Mouse (Mus musculus) left cerebral cortex, postnatal 36 days (tissue): Measurements from ENCODE around the gene Usmg5. TPM values are rescaled to one million over a fixed set of nuclear protein-coding genes. Genes with fewer than 3 reads are reported as not detected.
"Not testable (repeated sequence)": the region's sequence is repeated elsewhere in the genome, so short reads cannot be mapped to it uniquely, and the experiment has no call there.

Experiments
- DNase-seq, 2 experiments: peaks; one replicate each; pipeline ENCODE4 v3.0.0; 2021 to 2022; ENCODE audit warnings: low spot score in 2 of 2, mixed read lengths in 1 of 2
- intact Hi-C: fragments of 180-260 bp; cut with DNase I; formaldehyde crosslinking; loops from one replicate; pipeline ENCODE4 v1.15.1; 2025
- total RNA-seq, 2 experiments: library from RNA; stranded (reverse); gene quantifications; 2 replicates each; pipeline ENCODE4 v1.2.3; 2021

Usmg5 gene
- total RNA-seq: 100 to 1,000 TPM; 648 to 693 TPM

GRCm38 (mm10) chr19:47090550-47091156 is at the start of gene Usmg5, which contains the start of gene Pdcd11:
TSS of gene Usmg5 (minus strand) at chr19:47090647.
TSS of gene Pdcd11 (plus strand) at chr19:47090768.
- intact Hi-C loops: no loop called here
- peak; percentile 96 to 98 for DNase-seq

GRCm38 (mm10) chr19:47139611-47140010 is 49.2 kb upstream of the Usmg5 start:
- intact Hi-C loops, DNase-seq: not testable (repeated sequence)

- DNase-seq: peak; percentile 70 to 72
- intact Hi-C loops: loop anchor here (2.0 kb wide), 1 partner anchor 23 kb away; no protein-coding TSS in a partner anchor
Observed at GRCm38 (mm10) chr19:47137771-47138421, 47.4 kb upstream of the Usmg5 start, which contains the start of gene Calhm2. TSS of gene Calhm2 (minus strand) at chr19:47138294.

- intact Hi-C loops: loop anchor here (2.0 kb wide), 1 partner anchor 24 kb away; no protein-coding TSS in a partner anchor
- peak; percentile 49 to 70 for DNase-seq
Observed at GRCm38 (mm10) chr19:47137051-47137581, 46.7 kb upstream of the Usmg5 start.

- no peak for DNase-seq
- intact Hi-C loops: loop anchor here (2.0 kb wide), 1 partner anchor 25 kb away; no protein-coding TSS in a partner anchor
Observed at GRCm38 (mm10) chr19:47136170-47136569, 45.7 kb upstream of the Usmg5 start.

GRCm38 (mm10) chr19:47135568-47135967 is 45.1 kb upstream of the Usmg5 start:
- intact Hi-C loops: no loop called here
- DNase-seq: no peak

GRCm38 (mm10) chr19:47133161-47133560 is 42.7 kb upstream of the Usmg5 start:
- DNase-seq: peak in 1 of 2 experiments; percentile 54
- intact Hi-C loops: no loop called here

GRCm38 (mm10) chr19:47130551-47131125 is 40.2 kb upstream of the Usmg5 start:
- intact Hi-C loops: no loop called here

GRCm38 (mm10) chr19:47128835-47129234 is 38.4 kb upstream of the Usmg5 start:
- DNase-seq: no peak
- intact Hi-C loops: no loop called here

More at GRCm38 (mm10) chr19:47130551-47131125, 40.2 kb upstream of the Usmg5 start:
- DNase-seq: no peak

GRCm38 (mm10) chr19:47128164-47128563 is 37.7 kb upstream of the Usmg5 start:
- intact Hi-C loops: no loop called here
- DNase-seq: peak in 1 of 2 experiments; percentile 47

- DNase-seq: no peak
- intact Hi-C loops: no loop called here
Observed at GRCm38 (mm10) chr19:47122802-47123201, 32.4 kb upstream of the Usmg5 start.

- intact Hi-C loops: loop anchor here (2.0 kb wide), 1 partner anchor 48 kb away; no protein-coding TSS in a partner anchor
- no peak for DNase-seq
Observed at GRCm38 (mm10) chr19:47121054-47121453, 30.6 kb upstream of the Usmg5 start.

- no peak for DNase-seq
- intact Hi-C loops: no loop called here
Observed at GRCm38 (mm10) chr19:47118634-47119033, 28.2 kb upstream of the Usmg5 start.

GRCm38 (mm10) chr19:47104641-47105271 is 14.3 kb upstream of the Usmg5 start:
- no peak for DNase-seq
- intact Hi-C loops: no loop called here

- intact Hi-C loops: no loop called here
- no peak for DNase-seq
Observed at GRCm38 (mm10) chr19:47101080-47101479, 10.6 kb upstream of the Usmg5 start.

- DNase-seq: no peak
- intact Hi-C loops: no loop called here
Observed at GRCm38 (mm10) chr19:47089718-47090525, 525 bp downstream of the Usmg5 start.

GRCm38 (mm10) chr19:47088226-47088625 is 2.2 kb downstream of the Usmg5 start:
- no peak for DNase-seq
- intact Hi-C loops: no loop called here

GRCm38 (mm10) chr19:47067924-47068611 is 22.4 kb downstream of the Usmg5 start:
- intact Hi-C loops: loop anchor here (5.0 kb wide), 1 partner anchor 99 kb away; no protein-coding TSS in a partner anchor
- peak; percentile 84 to 85 for DNase-seq
